Mouse (Mus musculus) brain, embryonic 14.5 days (tissue): ENCODE measurements around the gene Rnf157.

ENCODE experiments used
- CTCF ChIP-seq: fragments of 200-500 bp; IDR thresholded peaks from 2 replicates; pipeline ENCODE4 v1.5.1; 2012; ENCODE audit warnings: inconsistent platforms, mild to moderate bottlenecking, moderate library complexity, borderline replicate concordance; ENCODE audit not compliant: insufficient read depth, insufficient read length; ENCODE audit errors: extremely low read depth
- POLR2A ChIP-seq: fragments of 200-500 bp; IDR thresholded peaks from 2 replicates; pipeline ENCODE4 v1.6.1; 2012; ENCODE audit warnings: mild to moderate bottlenecking, inconsistent platforms, borderline replicate concordance; ENCODE audit not compliant: poor library complexity, insufficient read depth, insufficient read length, severe bottlenecking; ENCODE audit errors: extremely low read depth

DNA sequence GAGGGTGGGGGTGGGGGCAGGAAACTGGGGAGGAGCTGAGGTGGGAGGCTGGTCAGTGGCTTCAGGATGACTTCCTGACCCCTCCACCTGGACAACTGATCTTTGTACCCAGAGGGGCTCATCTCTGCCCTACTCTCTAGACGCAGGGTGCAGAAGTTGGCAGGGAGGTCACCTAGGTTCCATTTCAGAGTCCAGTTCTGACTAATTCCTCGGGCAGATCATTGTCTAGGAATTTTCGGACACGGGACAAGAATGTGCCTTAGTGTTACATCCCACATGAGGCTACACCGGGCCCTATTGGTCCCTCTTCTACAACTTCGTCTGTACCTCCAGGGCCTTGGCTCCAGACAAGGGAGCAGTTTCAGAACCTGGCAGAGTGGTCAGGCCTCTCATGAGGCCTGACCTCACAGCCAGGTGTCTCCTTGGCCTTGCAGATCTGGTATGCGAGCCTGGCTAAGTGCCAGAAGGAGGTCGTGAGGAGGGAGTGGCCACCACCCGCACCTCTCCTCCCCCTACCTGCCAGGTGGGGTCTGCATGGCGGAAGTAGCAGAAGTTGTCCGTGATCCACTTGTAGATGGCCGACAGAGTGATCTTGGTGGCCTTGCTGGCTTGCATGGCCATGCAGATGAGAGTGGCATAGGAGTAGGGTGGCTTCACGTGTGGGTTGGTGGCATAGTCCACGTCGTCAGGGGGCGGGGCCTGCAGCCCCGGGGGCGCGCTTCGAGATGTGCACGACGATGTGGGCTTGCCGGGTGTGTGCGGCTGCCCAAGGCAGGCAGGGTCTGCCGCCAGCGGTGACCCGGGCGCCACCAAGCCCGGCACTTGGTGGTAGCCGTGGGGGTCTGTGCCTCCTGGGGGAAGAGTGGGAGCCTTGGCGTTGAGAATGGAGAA, 79.1 kb downstream of the Rnf157 start:
- no peak for TF ChIP-seq CTCF
- no peak for TF ChIP-seq POLR2A
